Mouse (Mus musculus) CD8-positive naive resting alpha-beta T cell, adult 2 months (primary cell): ENCODE measurements around the gene Wnt9b.
"Not testable (repeated sequence)": the region's sequence is repeated elsewhere in the genome, so short reads cannot be mapped to it uniquely, and the experiment has no call there.

Experiments
- DNase-seq, 2 experiments: peaks; one replicate each; pipeline ENCODE4 v3.0.0; 2022; ENCODE audit warnings: low read depth in 2 of 2, low spot score in 2 of 2

Wnt9b gene

GRCm38 (mm10) chr11:103749306-103750089 is at the start of gene Wnt9b:
Wnt9b (minus strand) TSS chr11:103749821.
- DNase-seq = no peak

- no peak for DNase-seq
Measured at GRCm38 (mm10) chr11:103789951-103790350, 40.3 kb upstream of the Wnt9b start.

GRCm38 (mm10) chr11:103780152-103780551 is 30.5 kb upstream of the Wnt9b start:
- no peak for DNase-seq

- DNase-seq = no peak
Measured at GRCm38 (mm10) chr11:103774228-103774530, 24.6 kb upstream of the Wnt9b start.

GRCm38 (mm10) chr11:103773387-103774227 is 24.0 kb upstream of the Wnt9b start, which contains the start of gene Wnt3:
Wnt3 (plus strand) TSS chr11:103774150.
- DNase-seq = no peak

- DNase-seq = no peak
Measured at GRCm38 (mm10) chr11:103772505-103773386, 23.1 kb upstream of the Wnt9b start.

- DNase-seq = no peak
Measured at GRCm38 (mm10) chr11:103771160-103771817, 21.7 kb upstream of the Wnt9b start.

GRCm38 (mm10) chr11:103765556-103766011 is 16.0 kb upstream of the Wnt9b start:
- no peak for DNase-seq

- no peak for DNase-seq
Measured at GRCm38 (mm10) chr11:103764601-103765000, 15.0 kb upstream of the Wnt9b start.

GRCm38 (mm10) chr11:103763410-103764163 is 14.0 kb upstream of the Wnt9b start:
- peak in 1 of 2 experiments; percentile 33 for DNase-seq

GRCm38 (mm10) chr11:103760891-103761290 is 11.3 kb upstream of the Wnt9b start:
- not testable (repeated sequence) for DNase-seq

GRCm38 (mm10) chr11:103760101-103760500 is 10.5 kb upstream of the Wnt9b start:
- DNase-seq = no peak

GRCm38 (mm10) chr11:103758706-103759105 is 9.1 kb upstream of the Wnt9b start:
- DNase-seq = peak; percentile 28 to 35

- DNase-seq = no peak
Measured at GRCm38 (mm10) chr11:103758054-103758453, 8.4 kb upstream of the Wnt9b start.

GRCm38 (mm10) chr11:103750612-103751011 is 991 bp upstream of the Wnt9b start:
- DNase-seq = no peak

- DNase-seq = no peak
Measured at GRCm38 (mm10) chr11:103735046-103735781, 14.4 kb downstream of the Wnt9b start.

- no peak for DNase-seq
Measured at GRCm38 (mm10) chr11:103734411-103735045, 15.1 kb downstream of the Wnt9b start.

GRCm38 (mm10) chr11:103733961-103734360 is 15.7 kb downstream of the Wnt9b start:
- DNase-seq = no peak

- DNase-seq = no peak
Measured at GRCm38 (mm10) chr11:103733069-103733468, 16.6 kb downstream of the Wnt9b start.
